26 mouse cellular contexts compared by ENCODE assay signal in genomic region chr11:61065620-61066019, GRCm38 (mm10). TPM values are rescaled to one million over a fixed set of nuclear protein-coding genes. Genes with fewer than 3 reads are reported as not detected.
"Had no signal": no experiment of that assay in that cellular context is flagged by ENCODE, and none has a peak within 500 bp of the region (broad histone marks: within the 10 kb centered on the region; RNA-seq: fewer than 3 reads in every experiment).

No protein-coding gene starts in this region.

- DNase-seq: gastrocnemius, postnatal 14 days; heart, adult 18-20 months; heart, postnatal 10 days; heart, postnatal 4 days; kidney, adult 11 months; kidney, adult 2 months; kidney, adult 9 months; kidney, postnatal 14 days; kidney, postnatal 36 days; layer of hippocampus, adult 9-11 months; layer of hippocampus, postnatal 36 days; left cerebral cortex, postnatal 4 days had no signal

- H3K9me3 ChIP-seq: heart, embryonic 10.5 days; heart, embryonic 12.5 days; hindbrain, embryonic 10.5 days; hindbrain, embryonic 12.5 days; kidney, embryonic 15.5 days; limb, embryonic 13.5 days; limb, embryonic 15.5 days had no signal

- H3K27me3 ChIP-seq: hindbrain, embryonic 12.5 days; kidney, embryonic 15.5 days; limb, embryonic 13.5 days; limb, embryonic 15.5 days had no signal

- H3K4me3 ChIP-seq: heart, embryonic 10.5 days; heart, embryonic 12.5 days; hindbrain, embryonic 10.5 days; hindbrain, embryonic 12.5 days; kidney, embryonic 15.5 days; limb, embryonic 13.5 days; limb, embryonic 15.5 days had no signal

- H3K27ac ChIP-seq: heart, embryonic 10.5 days; hindbrain, embryonic 10.5 days; hindbrain, embryonic 12.5 days; hindbrain, embryonic 14.5 days; kidney, embryonic 15.5 days; kidney, postnatal 0 days; limb, embryonic 13.5 days; limb, embryonic 15.5 days; liver, embryonic 14.5 days had no signal

- H3K4me2 ChIP-seq: heart, embryonic 12.5 days; hindbrain, embryonic 12.5 days; hindbrain, embryonic 14.5 days; kidney, embryonic 15.5 days; limb, embryonic 13.5 days; limb, embryonic 15.5 days had no signal

- ATAC-seq: hindbrain, embryonic 16.5 days; inflammation-experienced regulatory T-cells, adult 6 months; intestine, embryonic 16.5 days had no signal

- H3K4me1 ChIP-seq: hindbrain, embryonic 10.5 days; hindbrain, embryonic 12.5 days; kidney, embryonic 15.5 days; limb, embryonic 13.5 days; limb, embryonic 15.5 days had no signal

- H3K9ac ChIP-seq: heart, embryonic 12.5 days; hindbrain, embryonic 12.5 days; hindbrain, embryonic 14.5 days; kidney, embryonic 15.5 days; limb, embryonic 13.5 days; limb, embryonic 15.5 days; liver, embryonic 14.5 days had no signal

- H3K36me3 ChIP-seq: heart, embryonic 10.5 days; hindbrain, embryonic 10.5 days; hindbrain, embryonic 12.5 days; kidney, embryonic 15.5 days; limb, embryonic 13.5 days; limb, embryonic 15.5 days had no signal

RNA-seq across cellular contexts. Expression of gene Kcnj12, which starts 43.3 kb away (rescaled TPM):
- total RNA-seq: granulocyte monocyte progenitor cell, adult 5-6 weeks had no signal
- polyA plus RNA-seq: inflammation-experienced regulatory T-cells, adult 6 months had no signal
